Mouse (Mus musculus): ENCODE measurements around the gene Nr5a1. TPM values are rescaled to one million over a fixed set of nuclear protein-coding genes. Genes with fewer than 3 reads are reported as not detected.

Gene Nr5a1
- polyA plus RNA-seq, 1 experiment, result not detected

DNA sequence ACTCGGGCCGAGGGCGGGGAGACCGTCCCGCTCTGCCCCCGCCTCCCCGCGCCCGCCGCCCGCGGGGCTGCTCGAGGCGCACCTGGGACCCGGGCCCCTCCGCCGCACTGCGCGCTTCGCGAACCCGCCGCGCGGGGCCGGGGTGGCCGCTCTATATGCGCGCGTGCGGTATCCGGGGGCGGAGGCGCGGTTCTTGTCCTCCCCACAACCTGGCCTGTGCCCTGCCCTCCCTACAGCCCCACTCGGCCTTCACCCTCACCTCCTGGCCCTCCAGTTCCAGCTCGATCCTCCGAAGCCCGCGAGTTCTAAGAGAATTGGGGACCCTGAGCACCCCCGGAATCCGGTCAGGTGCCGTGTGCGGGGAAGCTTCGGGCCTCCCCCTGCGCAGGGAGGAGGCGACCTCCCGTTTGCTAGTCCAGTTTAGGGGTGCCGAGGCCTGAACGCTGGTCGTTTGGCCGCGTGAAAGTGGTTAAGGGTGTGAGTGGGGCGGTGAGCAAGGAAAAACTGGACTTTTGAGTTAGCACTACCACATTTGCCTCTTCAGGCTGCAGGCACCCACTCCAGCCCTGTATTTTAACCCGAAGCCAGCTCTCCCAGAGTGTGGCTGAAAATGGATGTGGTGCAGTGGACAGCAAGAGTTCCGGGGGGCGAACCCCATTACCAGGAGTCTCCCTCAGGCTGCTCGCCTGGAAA is 2.1 kb downstream of the Nr5a1 start:
- TF ChIP-seq POLR2A (IDR thresholded peaks at IDR 0.05; ENCODE audit: borderline replicate concordance, insufficient read depth, low read length), result no peak
- TF ChIP-seq CTCF (IDR thresholded peaks at IDR 0.05; ENCODE audit: borderline replicate concordance, insufficient read depth, low read depth, low read length), result no peak
- no peak for DNase-seq
- WGBS, result 8% methylated on average over 54 of the region's 58 CpGs
- Histone ChIP-seq H3K27me3 (ENCODE audit: control insufficient read depth, insufficient read depth, low read length) (peaks cover 18% of the 10 kb centered on the region; the same call in 1 of the 2 replicates), H3K4me3 (replicated peaks; ENCODE audit: insufficient read depth, low read depth, low read length) (no peak overlapping the region), H3K27ac (ENCODE audit: insufficient read depth, low read length) (no peak overlapping the region), H3K4me1 (ENCODE audit: control insufficient read depth, insufficient read depth, low read length) (peaks cover 5% of the 10 kb centered on the region; the same call in 1 of the 2 replicates)

- peaks cover 5% of the 10 kb centered on the region; the same call in 1 of the 2 replicates for H3K4me1 ChIP-seq (ENCODE audit: control insufficient read depth, insufficient read depth, low read length)
- peaks cover 18% of the 10 kb centered on the region; the same call in 1 of the 2 replicates for H3K27me3 ChIP-seq (ENCODE audit: control insufficient read depth, insufficient read depth, low read length)
- H3K4me3 ChIP-seq (replicated peaks; ENCODE audit: insufficient read depth, low read depth, low read length), result no peak overlapping the region
- 2% methylated on average over 40 of the region's 40 CpGs for WGBS
- TF ChIP-seq POLR2A (IDR thresholded peaks at IDR 0.05; ENCODE audit: borderline replicate concordance, insufficient read depth, low read length), result no peak
- no peak for TF ChIP-seq CTCF (IDR thresholded peaks at IDR 0.05; ENCODE audit: borderline replicate concordance, insufficient read depth, low read depth, low read length)
- H3K27ac ChIP-seq (ENCODE audit: insufficient read depth, low read length), result no peak overlapping the region
- DNase-seq, result peak in 1 of 2 experiments; percentile 29
Observed at GRCm38 (mm10) chr2:38711421-38711861, 2.9 kb downstream of the Nr5a1 start.

DNA sequence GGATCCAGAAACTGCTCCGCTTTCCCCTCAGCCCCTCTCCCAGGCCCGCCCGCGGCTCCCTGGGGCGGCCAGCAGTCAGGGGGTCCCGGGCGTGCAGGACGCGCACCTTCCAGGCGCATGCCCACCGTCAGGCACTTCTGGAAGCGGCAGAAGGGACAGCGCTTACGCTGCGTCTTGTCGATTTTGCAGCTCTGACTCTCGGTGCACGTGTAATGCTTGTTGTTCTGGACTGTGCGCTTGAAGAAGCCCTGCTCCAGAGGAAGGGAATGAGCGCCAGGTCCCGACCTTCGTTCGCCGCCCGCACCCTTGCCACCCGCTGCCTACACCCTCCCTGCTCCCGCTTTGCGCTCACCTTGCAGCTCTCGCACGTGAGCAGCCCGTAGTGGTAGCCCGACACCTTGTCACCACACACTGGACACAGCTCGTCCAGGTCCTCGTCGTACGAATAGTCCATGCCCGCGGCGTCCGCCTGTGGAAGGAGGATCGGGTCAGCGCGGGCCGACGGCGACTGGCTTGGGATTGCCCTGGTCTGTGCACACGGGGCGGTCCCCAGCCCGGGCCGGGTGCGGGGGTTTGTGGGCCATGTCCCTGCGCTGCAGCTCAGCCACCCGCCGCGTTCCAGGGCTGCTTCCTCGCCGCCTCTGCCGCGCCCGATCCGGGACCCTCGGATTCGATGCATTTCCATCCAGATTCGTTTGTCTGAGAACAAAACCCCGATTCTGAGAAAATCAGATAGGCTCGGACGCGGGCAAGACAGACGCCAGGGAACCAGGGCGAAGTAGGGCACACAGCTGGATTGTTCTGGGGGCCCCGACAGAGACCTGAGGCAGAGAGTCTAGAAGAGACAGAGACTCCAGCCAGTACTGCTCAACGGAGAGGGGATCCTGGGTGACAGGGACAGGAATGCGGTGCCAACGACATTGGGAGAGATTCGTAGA is 3.8 kb downstream of the Nr5a1 start:
- DNase-seq, result peak in 1 of 2 experiments; percentile 56
- Histone ChIP-seq H3K27ac (ENCODE audit: insufficient read depth, low read length) (no peak overlapping the region), H3K27me3 (ENCODE audit: control insufficient read depth, insufficient read depth, low read length) (peaks cover 18% of the 10 kb centered on the region; the same call in 1 of the 2 replicates), H3K4me3 (replicated peaks; ENCODE audit: insufficient read depth, low read depth, low read length) (no peak overlapping the region), H3K4me1 (ENCODE audit: control insufficient read depth, insufficient read depth, low read length) (peaks cover 5% of the 10 kb centered on the region; the same call in 1 of the 2 replicates)
- TF ChIP-seq CTCF (IDR thresholded peaks at IDR 0.05; ENCODE audit: borderline replicate concordance, insufficient read depth, low read depth, low read length) (no peak), POLR2A (IDR thresholded peaks at IDR 0.05; ENCODE audit: borderline replicate concordance, insufficient read depth, low read length) (no peak)
- WGBS, result 2% methylated on average over 75 of the region's 75 CpGs

- TF ChIP-seq CTCF (IDR thresholded peaks at IDR 0.05; ENCODE audit: borderline replicate concordance, insufficient read depth, low read depth, low read length) (no peak), POLR2A (IDR thresholded peaks at IDR 0.05; ENCODE audit: borderline replicate concordance, insufficient read depth, low read length) (no peak)
- Histone ChIP-seq H3K27me3 (ENCODE audit: control insufficient read depth, insufficient read depth, low read length) (peaks cover 18% of the 10 kb centered on the region; the same call in 1 of the 2 replicates), H3K4me3 (replicated peaks; ENCODE audit: insufficient read depth, low read depth, low read length) (no peak overlapping the region), H3K4me1 (ENCODE audit: control insufficient read depth, insufficient read depth, low read length) (peaks cover 5% of the 10 kb centered on the region; the same call in 1 of the 2 replicates), H3K27ac (ENCODE audit: insufficient read depth, low read length) (no peak overlapping the region)
- WGBS, result 13% methylated on average over 12 of the region's 12 CpGs
- no peak for DNase-seq
Observed at GRCm38 (mm10) chr2:38708907-38709688, 5.2 kb downstream of the Nr5a1 start.

DNA sequence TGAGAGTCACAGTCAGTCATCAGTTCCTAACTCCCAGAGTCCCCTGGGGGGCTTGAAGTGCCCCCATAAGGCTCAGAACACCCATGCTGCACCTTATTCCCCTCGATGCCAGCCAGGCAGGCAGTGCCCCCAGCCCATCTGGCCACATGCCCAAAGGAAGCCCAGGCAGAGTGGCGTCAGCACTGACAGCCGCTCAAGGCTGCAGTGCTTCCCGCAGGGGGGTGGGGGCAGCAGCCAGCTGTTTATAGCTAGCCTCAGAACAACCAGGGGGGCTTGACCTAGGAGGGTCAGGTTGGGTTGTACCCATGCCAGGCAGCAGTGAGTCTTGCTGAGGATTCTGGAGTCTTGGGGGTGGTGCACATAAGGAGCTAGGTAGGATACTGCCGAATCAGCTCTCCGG is 7.7 kb downstream of the Nr5a1 start:
- DNase-seq, result no peak
- Histone ChIP-seq H3K27me3 (ENCODE audit: control insufficient read depth, insufficient read depth, low read length) (peaks cover 13% of the 10 kb centered on the region; the same call in 1 of the 2 replicates), H3K4me1 (ENCODE audit: control insufficient read depth, insufficient read depth, low read length) (peaks cover 5% of the 10 kb centered on the region; the same call in 1 of the 2 replicates), H3K27ac (ENCODE audit: insufficient read depth, low read length) (no peak overlapping the region), H3K4me3 (replicated peaks; ENCODE audit: insufficient read depth, low read depth, low read length) (no peak overlapping the region)
- TF ChIP-seq CTCF (IDR thresholded peaks at IDR 0.05; ENCODE audit: borderline replicate concordance, insufficient read depth, low read depth, low read length) (no peak), POLR2A (IDR thresholded peaks at IDR 0.05; ENCODE audit: borderline replicate concordance, insufficient read depth, low read length) (no peak)
- WGBS, result 23% methylated on average over 6 of the region's 6 CpGs

- WGBS, result 49% methylated on average over 4 of the region's 4 CpGs
- H3K27ac ChIP-seq (ENCODE audit: insufficient read depth, low read length), result no peak overlapping the region
- no peak for DNase-seq
- H3K27me3 ChIP-seq (ENCODE audit: control insufficient read depth, insufficient read depth, low read length), result peaks cover under 1% of the 10 kb centered on the region; the same call in 1 of the 2 replicates
- no peak for TF ChIP-seq CTCF (IDR thresholded peaks at IDR 0.05; ENCODE audit: borderline replicate concordance, insufficient read depth, low read depth, low read length)
- H3K4me1 ChIP-seq (ENCODE audit: control insufficient read depth, insufficient read depth, low read length), result no peaks in the 10 kb centered on the region
- no peak overlapping the region for H3K4me3 ChIP-seq (replicated peaks; ENCODE audit: insufficient read depth, low read depth, low read length)
Observed at GRCm38 (mm10) chr2:38705036-38705435, 9.3 kb downstream of the Nr5a1 start.

- no peak for TF ChIP-seq POLR2A (IDR thresholded peaks at IDR 0.05; ENCODE audit: borderline replicate concordance, insufficient read depth, low read length)
- no peak for TF ChIP-seq CTCF (IDR thresholded peaks at IDR 0.05; ENCODE audit: borderline replicate concordance, insufficient read depth, low read depth, low read length)
- H3K27me3 ChIP-seq (ENCODE audit: control insufficient read depth, insufficient read depth, low read length), result no peaks in the 10 kb centered on the region; the same call in 1 of the 2 replicates
- no peak overlapping the region for H3K27ac ChIP-seq (ENCODE audit: insufficient read depth, low read length)
- H3K4me1 ChIP-seq (ENCODE audit: control insufficient read depth, insufficient read depth, low read length), result no peaks in the 10 kb centered on the region
- 83% methylated on average over 9 of the region's 9 CpGs for WGBS
- DNase-seq, result no peak
- H3K4me3 ChIP-seq (replicated peaks; ENCODE audit: insufficient read depth, low read depth, low read length), result no peak overlapping the region
Observed at GRCm38 (mm10) chr2:38704336-38704735, 10.0 kb downstream of the Nr5a1 start.

Measured in cerebellum, adult 2 months (tissue).